Mouse (Mus musculus): ENCODE measurements at regions not wholly inside any gene's neighbourhood (a gene's known extent, or its start where the extent isn't known, plus 50 kb on each side); places are given as distances from the start of the nearest gene placed in this dataset.

- TF ChIP-seq POLR2A (IDR thresholded peaks at IDR 0.05; ENCODE audit: insufficient read depth, low read depth, low read length), result no peak
- TF ChIP-seq CTCF (IDR thresholded peaks at IDR 0.05), result no peak
- TF ChIP-seq EP300 (IDR thresholded peaks at IDR 0.05; ENCODE audit: insufficient read depth, low read depth, low read length), result no peak
Measured at GRCm38 (mm10) chr8:89211931-89212330, 168.0 kb upstream of the Sall1 start.
